Mouse (Mus musculus) ES-CJ7 (cell line): ENCODE measurements around the gene Snrpe.

ENCODE experiments used
- DNase-seq: peaks from one replicate; pipeline ENCODE4 v3.0.0; 2011; ENCODE audit warnings: low read depth, low spot score

The Snrpe gene

DNA sequence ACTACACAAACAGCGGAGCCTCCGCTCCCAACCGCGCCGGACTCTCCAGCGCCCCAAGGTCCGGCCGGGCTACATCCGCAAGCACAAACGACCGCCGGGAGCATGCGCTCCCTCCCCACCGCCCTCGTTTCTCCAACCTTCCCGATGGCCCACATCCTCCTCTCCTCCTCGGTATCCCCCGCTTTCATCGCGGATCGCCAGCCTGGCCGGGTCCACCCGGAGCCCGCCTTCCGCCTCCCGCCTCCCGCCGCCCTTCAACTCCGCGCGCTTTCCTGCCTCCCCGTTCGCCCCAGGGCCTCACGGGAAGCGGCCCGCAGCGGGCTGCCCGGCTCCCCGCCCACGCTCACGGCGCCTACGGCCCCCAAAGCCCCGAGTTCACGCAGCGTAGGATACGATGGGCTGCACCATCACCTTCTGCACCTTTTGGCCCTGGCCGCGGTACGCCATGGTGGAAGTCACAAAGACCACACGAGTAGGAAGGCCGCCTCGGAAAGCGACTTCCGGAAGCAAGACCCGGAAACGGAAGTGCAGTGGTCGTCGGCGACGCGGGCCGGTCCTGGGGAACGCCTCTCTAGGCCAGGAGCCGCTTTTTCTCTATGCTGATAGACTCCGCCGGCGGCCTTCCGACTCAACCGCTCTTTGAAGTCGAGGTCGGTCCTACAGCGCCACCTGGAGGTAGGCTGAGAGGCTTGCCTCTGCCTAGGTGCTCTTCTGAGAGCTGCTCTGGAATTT, at the start of gene Snrpe:
TSS of gene Snrpe (minus strand) at position 521 of the 732 bp plus-strand sequence.
- DNase-seq: peak; percentile 100

DNA sequence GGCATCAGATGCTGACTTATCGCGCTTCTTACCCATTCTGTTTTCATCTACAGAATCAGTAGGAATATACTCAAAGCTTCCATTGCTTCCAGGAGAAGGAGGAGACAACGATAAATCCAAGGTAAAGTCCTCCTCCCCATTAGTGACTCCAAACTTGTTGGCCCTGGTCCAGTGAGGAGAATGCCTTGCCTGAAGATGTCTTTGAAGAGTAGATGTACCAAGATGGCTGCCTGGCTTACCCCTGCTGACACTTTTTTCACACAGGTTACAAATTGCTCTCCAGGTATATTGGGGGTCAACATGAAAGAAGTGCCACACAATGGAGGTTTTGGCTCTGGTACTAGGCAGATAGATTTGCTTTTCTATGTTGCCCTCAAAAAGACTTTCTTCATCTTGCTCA, 48.8 kb upstream of the Snrpe start:
- DNase-seq: no peak

DNA sequence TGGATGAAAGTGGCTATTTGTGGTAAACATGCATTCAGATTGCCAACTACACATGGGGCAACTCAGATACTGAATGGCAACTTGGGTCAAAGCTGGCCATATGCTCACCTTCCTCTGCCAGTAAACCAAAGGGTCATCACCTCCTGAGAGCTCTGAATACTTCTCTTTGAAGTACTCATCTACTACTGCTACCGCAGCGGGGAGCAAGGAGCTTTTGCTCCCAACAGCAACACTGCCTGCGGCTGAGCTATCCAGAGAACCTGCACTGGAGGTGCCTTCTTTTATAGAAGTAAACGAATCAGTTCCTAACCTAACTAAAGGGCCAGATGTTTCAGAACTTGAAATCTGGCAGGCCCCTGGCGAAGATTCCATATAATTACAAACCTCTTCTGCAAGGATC, 46.7 kb upstream of the Snrpe start:
- no peak for DNase-seq

DNA sequence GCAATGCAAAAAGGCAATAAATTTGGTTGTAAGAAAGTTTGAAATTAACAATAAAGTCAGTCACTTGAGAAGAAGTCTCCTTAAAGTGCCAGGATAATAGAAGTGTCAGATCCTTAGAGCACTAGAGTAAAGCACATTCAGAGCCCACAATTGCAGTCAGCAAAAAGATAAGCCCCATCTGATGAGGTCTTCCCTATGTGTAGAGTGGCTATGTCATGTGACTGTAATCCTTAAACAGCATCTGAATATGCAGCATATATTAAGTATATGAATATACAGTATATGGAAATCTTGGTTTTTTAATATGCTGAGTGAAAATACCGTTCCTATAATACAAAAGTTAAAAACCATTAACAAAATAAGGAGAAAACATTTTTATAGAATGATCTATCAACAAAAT, 42.9 kb upstream of the Snrpe start:
- no peak for DNase-seq

DNA sequence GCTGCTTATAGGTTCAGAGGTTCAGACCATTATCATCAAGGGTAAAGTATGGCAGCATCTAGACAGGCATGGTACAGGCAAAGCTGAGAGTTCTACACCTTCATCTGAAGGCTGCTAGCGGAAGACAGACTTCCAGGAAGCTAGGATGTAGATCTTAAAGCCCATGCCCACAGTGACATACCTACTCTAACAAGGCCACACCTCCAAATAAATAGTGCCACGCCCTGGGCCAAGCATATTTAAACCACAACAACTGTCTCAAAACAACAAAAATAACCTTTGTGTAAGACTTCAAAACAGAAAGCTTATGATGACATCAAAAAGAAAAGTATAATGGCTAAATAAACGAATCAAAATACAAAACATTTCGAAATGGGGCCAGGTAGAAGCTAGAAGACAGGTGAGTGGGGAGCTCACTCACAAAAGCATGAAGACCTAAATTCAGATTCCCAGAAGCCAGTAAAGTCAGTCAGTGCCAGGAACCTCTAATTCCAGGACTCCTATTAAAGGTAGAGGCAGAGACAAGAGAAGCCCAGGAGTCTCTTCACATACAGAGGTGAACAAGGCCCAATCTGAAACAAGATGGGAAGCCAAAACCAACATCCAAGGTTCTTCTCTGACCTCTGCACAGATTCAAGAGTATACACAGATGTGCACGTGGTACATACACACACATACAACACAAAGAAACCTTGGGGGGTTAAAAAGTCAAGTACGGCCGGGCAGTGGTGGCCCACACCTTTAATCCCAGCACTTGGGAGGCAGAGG, 40.4 kb upstream of the Snrpe start:
- DNase-seq: peak; percentile 38

DNA sequence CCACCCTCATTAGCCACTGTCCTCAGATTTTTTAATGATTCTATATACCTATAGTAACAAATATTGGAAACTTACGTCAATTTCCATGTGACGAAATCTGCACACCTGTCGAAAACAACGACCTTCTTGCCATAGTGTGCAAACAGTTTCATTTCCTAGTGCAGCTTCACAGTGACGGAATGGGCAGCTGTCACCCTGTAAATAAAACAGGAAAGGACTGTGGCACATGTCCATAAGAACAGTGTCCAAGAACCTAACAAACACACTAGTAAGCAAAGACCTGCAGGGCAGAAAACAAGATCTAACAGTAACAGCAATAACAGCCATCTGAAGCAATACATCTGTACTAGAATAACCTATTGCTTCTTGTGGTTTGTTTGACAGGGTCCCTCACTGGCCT, 35.6 kb upstream of the Snrpe start:
- DNase-seq: no peak

GRCm38 (mm10) chr1:133641163-133641562, 31.1 kb upstream of the Snrpe start:
- no peak for DNase-seq

DNA sequence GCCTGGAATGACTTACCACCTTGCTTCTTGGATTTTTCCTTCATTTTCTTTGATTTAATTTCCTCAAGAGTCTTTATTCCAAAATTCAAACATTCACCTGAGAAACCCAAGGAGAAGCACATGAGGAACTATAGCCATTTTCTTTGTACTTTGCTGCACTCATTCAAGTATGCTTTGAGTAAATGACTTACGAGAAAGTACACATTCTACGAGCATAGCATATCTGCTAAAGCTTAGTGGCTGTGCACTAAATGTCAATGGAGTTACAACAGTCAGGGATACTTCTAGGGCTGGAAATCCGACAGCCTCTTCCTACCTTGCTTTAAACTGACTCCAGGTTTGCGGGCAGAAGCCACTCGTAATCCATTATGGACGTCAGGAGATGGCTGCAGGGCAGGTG, 28.4 kb upstream of the Snrpe start:
- no peak for DNase-seq

GRCm38 (mm10) chr1:133632168-133632567, 22.1 kb upstream of the Snrpe start:
- no peak for DNase-seq

DNA sequence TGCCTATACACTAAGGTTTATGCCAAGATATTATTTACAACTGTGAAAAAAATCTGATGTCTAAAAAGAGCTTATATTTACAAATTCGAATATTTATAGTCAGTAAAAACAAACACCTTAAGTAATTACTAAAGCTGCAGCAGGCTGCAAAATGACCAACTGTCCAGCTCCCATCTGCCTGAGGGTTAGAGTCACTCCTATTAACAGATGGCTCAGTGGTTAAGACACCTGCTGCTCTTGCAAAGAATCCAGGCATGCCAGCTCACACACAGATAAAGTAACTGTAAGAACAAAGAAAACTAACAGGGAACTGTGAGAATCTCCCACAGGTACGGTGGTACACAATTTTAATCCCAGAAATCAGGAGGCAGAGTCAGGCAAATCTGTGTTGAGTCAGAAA, 15.0 kb upstream of the Snrpe start:
- no peak for DNase-seq

- DNase-seq: no peak
Measured at GRCm38 (mm10) chr1:133618311-133618710, 8.2 kb upstream of the Snrpe start.

GRCm38 (mm10) chr1:133617908-133618307, 7.8 kb upstream of the Snrpe start:
- no peak for DNase-seq

DNA sequence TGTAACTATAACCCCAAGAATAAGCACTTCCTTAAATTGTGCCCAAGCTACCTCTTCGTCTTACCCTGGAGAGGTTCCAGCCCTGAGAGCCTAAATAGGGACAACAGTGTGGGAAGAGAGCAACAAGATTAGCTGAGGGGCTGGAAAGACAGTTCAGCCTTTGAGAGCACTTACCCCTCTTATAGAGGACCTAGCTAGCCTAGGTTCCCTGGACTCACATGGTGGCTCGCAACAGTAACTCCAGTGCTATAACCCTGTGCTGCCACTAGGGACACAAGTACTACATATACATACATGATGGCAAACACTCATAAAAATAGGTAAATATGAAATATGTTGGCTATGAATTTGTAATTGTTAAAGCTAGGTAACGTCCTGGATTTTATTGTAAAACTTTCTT, 3.7 kb upstream of the Snrpe start:
- DNase-seq: peak; percentile 71

DNA sequence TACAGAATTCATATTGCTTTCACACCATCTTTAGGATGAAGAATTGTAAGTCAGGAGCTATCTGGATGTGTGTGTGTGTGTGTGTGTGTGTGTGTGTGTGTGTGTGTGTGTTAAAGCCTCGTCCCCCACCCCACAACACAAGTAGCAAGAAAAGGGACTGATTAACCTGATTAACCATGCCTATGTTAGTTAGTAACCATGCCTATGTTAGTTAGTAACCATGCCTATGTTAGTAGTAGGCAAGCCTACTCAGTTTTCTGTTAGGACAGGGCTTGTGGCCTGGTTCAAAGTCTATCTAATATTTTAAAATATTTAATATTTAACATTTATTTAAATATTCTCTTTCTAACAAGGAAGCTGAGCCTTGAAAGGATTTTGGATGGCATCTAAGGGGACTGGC, 1.3 kb upstream of the Snrpe start:
- no peak for DNase-seq

GRCm38 (mm10) chr1:133610601-133611000, 510 bp upstream of the Snrpe start:
- DNase-seq: no peak

DNA sequence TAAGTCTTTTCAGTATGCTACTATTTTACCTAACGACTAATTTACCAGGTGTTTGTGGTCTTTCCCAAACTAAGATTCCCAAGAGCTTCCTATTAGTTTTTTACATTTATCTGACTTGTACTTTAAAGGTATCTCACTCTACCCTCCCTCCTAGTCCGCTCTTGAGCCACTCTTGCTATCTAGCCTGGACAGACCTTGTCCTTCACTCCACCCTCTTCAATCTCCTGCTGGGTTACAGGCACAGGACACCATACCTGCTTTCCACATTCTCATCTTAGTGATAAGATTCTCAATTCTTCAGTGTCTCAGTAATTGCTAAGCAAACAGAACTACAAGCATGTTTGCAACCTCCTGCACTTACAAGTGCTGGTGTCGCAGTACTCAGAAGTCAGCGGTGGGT, 6.9 kb downstream of the Snrpe start:
- no peak for DNase-seq

GRCm38 (mm10) chr1:133596298-133597007, 13.6 kb downstream of the Snrpe start:
- DNase-seq: no peak

- no peak for DNase-seq
Measured at GRCm38 (mm10) chr1:133585995-133586537, 24.0 kb downstream of the Snrpe start.

DNA sequence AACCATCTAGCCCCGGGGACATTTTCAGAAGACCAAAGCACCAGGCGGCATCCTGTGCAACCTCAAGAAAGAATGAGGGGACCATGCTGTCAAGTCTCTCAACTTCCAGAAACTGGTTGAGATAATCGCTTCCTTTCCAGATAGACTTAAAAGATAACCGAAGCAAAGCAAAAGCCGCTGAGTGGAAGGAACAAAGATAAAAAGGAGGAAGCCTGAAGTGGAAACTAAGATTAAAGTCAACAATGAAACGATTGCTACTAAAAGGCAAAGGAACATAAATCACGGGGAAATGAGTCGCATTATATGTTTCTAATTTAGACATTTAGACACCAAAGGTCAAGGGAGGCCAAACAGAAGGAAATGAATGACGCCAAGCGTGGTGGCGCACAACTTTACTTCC, 38.8 kb downstream of the Snrpe start:
- DNase-seq: no peak
